Mouse (Mus musculus) brain, embryonic 14.5 days (tissue): ENCODE results near the gene Nenf. TPM values are rescaled to one million over a fixed set of nuclear protein-coding genes. Genes with fewer than 3 reads are reported as not detected.

ENCODE experiments used
- DNase-seq: peaks from one replicate; pipeline ENCODE4 v3.0.0-alpha.2; 2011; ENCODE audit warnings: low read depth
- CTCF ChIP-seq: fragments of 200-500 bp; IDR thresholded peaks from 2 replicates; pipeline ENCODE4 v1.5.1; 2012; ENCODE audit warnings: inconsistent platforms, mild to moderate bottlenecking, moderate library complexity, borderline replicate concordance; ENCODE audit not compliant: insufficient read depth, insufficient read length; ENCODE audit errors: extremely low read depth
- POLR2A ChIP-seq: fragments of 200-500 bp; IDR thresholded peaks from 2 replicates; pipeline ENCODE4 v1.6.1; 2012; ENCODE audit warnings: mild to moderate bottlenecking, inconsistent platforms, borderline replicate concordance; ENCODE audit not compliant: poor library complexity, insufficient read depth, insufficient read length, severe bottlenecking; ENCODE audit errors: extremely low read depth
- polyA plus RNA-seq: library from polyadenylated mRNA; depleted of rRNA; stranded (reverse); fragments of >200 nt; gene quantifications from 2 replicates; pipeline ENCODE4 v1.2.3, GENCODE M21; 2012; rRNA removed

The Nenf gene
- 118 and 133 TPM in 2 replicates for polyA plus RNA-seq

- TF ChIP-seq CTCF (peak; percentile 20; the same call in 1 of the 2 replicates), POLR2A (peak; percentile 71)
- peak; percentile 83 for DNase-seq
These were observed at the start of gene Nenf for GRCm38 (mm10) chr1:191317591-191318196. Gene Nenf (minus strand): TSS chr1:191318194.

- DNase-seq, result no peak
These were observed 46.5 kb upstream of the Nenf start for GRCm38 (mm10) chr1:191364477-191364876.

GRCm38 (mm10) chr1:191362412-191362811, 44.4 kb upstream of the Nenf start:
- DNase-seq, result no peak
- TF ChIP-seq CTCF, result no peak
- no peak for TF ChIP-seq POLR2A

More at GRCm38 (mm10) chr1:191364477-191364876, 46.5 kb upstream of the Nenf start:
- TF ChIP-seq CTCF (peak; percentile 39; the same call in 1 of the 2 replicates), POLR2A (no peak)

GRCm38 (mm10) chr1:191359478-191359877, 41.5 kb upstream of the Nenf start:
- TF ChIP-seq POLR2A (no peak), CTCF (no peak)

GRCm38 (mm10) chr1:191356936-191357335, 38.9 kb upstream of the Nenf start:
- no peak for DNase-seq
- TF ChIP-seq POLR2A (no peak), CTCF (no peak)

More at GRCm38 (mm10) chr1:191359478-191359877, 41.5 kb upstream of the Nenf start:
- no peak for DNase-seq

- DNase-seq, result no peak
- TF ChIP-seq CTCF, result no peak
These were observed 35.8 kb upstream of the Nenf start for GRCm38 (mm10) chr1:191353836-191354235.

- peak; percentile 80 for DNase-seq
- TF ChIP-seq POLR2A, result no peak
- peak; percentile 52; the same call in 1 of the 2 replicates for TF ChIP-seq CTCF
These were observed 34.9 kb upstream of the Nenf start for GRCm38 (mm10) chr1:191352786-191353488.

- no peak for DNase-seq
- TF ChIP-seq CTCF (no peak), POLR2A (no peak)
These were observed 32.4 kb upstream of the Nenf start for GRCm38 (mm10) chr1:191350355-191350754.

- DNase-seq, result peak; percentile 15
- no peak for TF ChIP-seq POLR2A
- TF ChIP-seq CTCF, result no peak
These were observed 31.6 kb upstream of the Nenf start for GRCm38 (mm10) chr1:191349486-191350037.

- DNase-seq, result no peak
- no peak for TF ChIP-seq POLR2A
- no peak for TF ChIP-seq CTCF
These were observed 31.0 kb upstream of the Nenf start for GRCm38 (mm10) chr1:191348996-191349395.

- no peak for TF ChIP-seq CTCF
- TF ChIP-seq POLR2A, result no peak
- DNase-seq, result no peak
These were observed 30.6 kb upstream of the Nenf start for GRCm38 (mm10) chr1:191348592-191348991.

GRCm38 (mm10) chr1:191347602-191348001, 29.6 kb upstream of the Nenf start:
- TF ChIP-seq POLR2A, result no peak
- TF ChIP-seq CTCF, result no peak
- no peak for DNase-seq

- no peak for DNase-seq
- TF ChIP-seq POLR2A (no peak), CTCF (no peak)
These were observed 22.5 kb upstream of the Nenf start for GRCm38 (mm10) chr1:191340530-191340929.

- DNase-seq, result no peak
- no peak for TF ChIP-seq POLR2A
- no peak for TF ChIP-seq CTCF
These were observed 21.9 kb upstream of the Nenf start for GRCm38 (mm10) chr1:191339876-191340275.

GRCm38 (mm10) chr1:191334500-191334899, 16.5 kb upstream of the Nenf start:
- DNase-seq, result no peak
- no peak for TF ChIP-seq POLR2A
- TF ChIP-seq CTCF, result no peak
